Mouse (Mus musculus) left cerebral cortex, postnatal 10 days (tissue): ENCODE data around the gene Lmntd2. TPM values are rescaled to one million over a fixed set of nuclear protein-coding genes. Genes with fewer than 3 reads are reported as not detected.

Source experiments
- microRNA-seq: library from miRNA; unstranded; fragments of <30 nt; microRNA quantifications from one replicate; pipeline ENCODE4 v1.2.0, GENCODE M21; 2022
- total RNA-seq, 2 experiments: library from RNA; stranded (reverse); gene quantifications; 2 replicates each; pipeline ENCODE4 v1.2.3; 2021

The Lmntd2 gene
- total RNA-seq, 2 experiments from 2014 or later = not detected

Small RNA genes within 50 kb of the gene (microRNA-seq; reads per million reads assigned to microRNA genes)
- 179 reads per million, percentile 62 among the genes with 10 or more reads in this experiment for gene Mir210

Other genes with a start within 250 kb of the Lmntd2 start
- 1 to 10 TPM; 3.2 to 3.3 TPM for gene Ifitm1, start 246.9 kb downstream of the Lmntd2 start, total RNA-seq
- 1 to 10 TPM; 7.8 to 8.6 TPM for gene Ifitm3, start 203.3 kb downstream of the Lmntd2 start, total RNA-seq
- gene Ifitm6, start 196.2 kb downstream of the Lmntd2 start, total RNA-seq = not detected
- gene Gm17387, start 184.9 kb downstream of the Lmntd2 start, total RNA-seq = not detected
- 100 to 1,000 TPM; 107 to 110 TPM for gene B4galnt4, start 153.0 kb downstream of the Lmntd2 start, total RNA-seq
- gene Pkp3, start 135.9 kb downstream of the Lmntd2 start, total RNA-seq = not detected
- gene Sigirr, start 113.5 kb downstream of the Lmntd2 start, total RNA-seq = 1 to 10 TPM; 2.3 to 2.8 TPM
- gene Ano9, start 96.3 kb downstream of the Lmntd2 start, total RNA-seq = not detected
- gene Ptdss2, start 91.7 kb downstream of the Lmntd2 start, total RNA-seq = 10 to 100 TPM; 48.4 to 54.0 TPM
- 10 to 100 TPM; 20.8 TPM for gene Rnh1, start 41.2 kb downstream of the Lmntd2 start, total RNA-seq
- gene Hras, start 20.1 kb downstream of the Lmntd2 start, total RNA-seq = 100 to 1,000 TPM; 246 to 262 TPM
- gene Lrrc56, start 19.9 kb downstream of the Lmntd2 start, total RNA-seq = 1 to 10 TPM; 4.7 to 4.9 TPM
- under 1 TPM; 0.58 to 0.69 TPM for gene Rassf7, start 1.8 kb upstream of the Lmntd2 start, total RNA-seq
- 10 to 100 TPM; 63.6 to 69.6 TPM for gene Phrf1, start 14.7 kb upstream of the Lmntd2 start, total RNA-seq
- under 1 TPM; 0.22 to 0.58 TPM for gene Irf7, start 52.4 kb upstream of the Lmntd2 start, total RNA-seq
- gene Cdhr5, start 62.7 kb upstream of the Lmntd2 start, total RNA-seq = not detected
- not detected for gene Sct, start 65.1 kb upstream of the Lmntd2 start, total RNA-seq
- under 1 TPM; 0.15 to 0.36 TPM for gene Drd4, start 77.9 kb upstream of the Lmntd2 start, total RNA-seq
- gene Deaf1, start 113.6 kb upstream of the Lmntd2 start, total RNA-seq = 100 to 1,000 TPM; 258 to 269 TPM
- 10 to 100 TPM; 21.6 to 23.5 TPM for gene Tmem80, start 113.7 kb upstream of the Lmntd2 start, total RNA-seq
- gene Eps8l2, start 124.8 kb upstream of the Lmntd2 start, total RNA-seq = 1 to 10 TPM; 1.1 to 1.4 TPM
- gene Taldo1, start 178.1 kb upstream of the Lmntd2 start, total RNA-seq = 100 to 1,000 TPM; 113 to 114 TPM
- gene Gatd1, start 200.1 kb upstream of the Lmntd2 start, total RNA-seq = 10 to 100 TPM; 38.2 to 39.5 TPM
- 100 to 1,000 TPM; 267 to 296 TPM for gene Cend1, start 215.4 kb upstream of the Lmntd2 start, total RNA-seq
- 100 to 1,000 TPM; 286 to 306 TPM for gene Slc25a22, start 223.8 kb upstream of the Lmntd2 start, total RNA-seq
- 1 to 10 TPM; 1.8 to 2.0 TPM for gene Pidd1, start 229.9 kb upstream of the Lmntd2 start, total RNA-seq
- gene Rplp2, start 233.3 kb upstream of the Lmntd2 start, total RNA-seq = 100 to 1,000 TPM; 687 to 705 TPM
- gene Pnpla2, start 241.1 kb upstream of the Lmntd2 start, total RNA-seq = 10 to 100 TPM; 19.2 to 25.5 TPM
- 1 to 10 TPM; 3.4 to 5.8 TPM for gene Cracr2b, start 247.0 kb upstream of the Lmntd2 start, total RNA-seq